Mouse (Mus musculus) kidney, adult 2 months (tissue): ENCODE measurements around the gene Coro2b.

Experiments used
- CTCF ChIP-seq: fragments of 200-500 bp; conservative IDR thresholded peaks from 2 replicates; pipeline ENCODE4 v1.5.1; 2011; ENCODE audit warnings: low read depth, mild to moderate bottlenecking, control low read depth, low read length, moderate library complexity, mixed read lengths; ENCODE audit not compliant: insufficient read depth, insufficient read length
- POLR2A ChIP-seq: fragments of 200-500 bp; IDR thresholded peaks from one replicate; pipeline ENCODE4 v1.6.1; 2011; ENCODE audit warnings: low read depth, low read length, control low read depth

GRCm38 (mm10) chr9:62452373-62452993, 84.4 kb downstream of the Coro2b start:
- no peak for TF ChIP-seq POLR2A
- TF ChIP-seq CTCF, result no peak
